Mouse (Mus musculus) brain, embryonic 14.5 days (tissue): ENCODE measurements around the gene App. TPM values are rescaled to one million over a fixed set of nuclear protein-coding genes. Genes with fewer than 3 reads are reported as not detected.

Source experiments
- DNase-seq: peaks from one replicate; pipeline ENCODE4 v3.0.0-alpha.2; 2011; ENCODE audit warnings: low read depth
- CTCF ChIP-seq: fragments of 200-500 bp; IDR thresholded peaks from 2 replicates; pipeline ENCODE4 v1.5.1; 2012; ENCODE audit warnings: inconsistent platforms, mild to moderate bottlenecking, moderate library complexity, borderline replicate concordance; ENCODE audit not compliant: insufficient read depth, insufficient read length; ENCODE audit errors: extremely low read depth
- POLR2A ChIP-seq: fragments of 200-500 bp; IDR thresholded peaks from 2 replicates; pipeline ENCODE4 v1.6.1; 2012; ENCODE audit warnings: mild to moderate bottlenecking, inconsistent platforms, borderline replicate concordance; ENCODE audit not compliant: poor library complexity, insufficient read depth, insufficient read length, severe bottlenecking; ENCODE audit errors: extremely low read depth
- polyA plus RNA-seq: library from polyadenylated mRNA; depleted of rRNA; stranded (reverse); fragments of >200 nt; gene quantifications from 2 replicates; pipeline ENCODE4 v1.2.3, GENCODE M21; 2012

The App gene
- polyA plus RNA-seq, 1 experiment: 485 TPM

DNA sequence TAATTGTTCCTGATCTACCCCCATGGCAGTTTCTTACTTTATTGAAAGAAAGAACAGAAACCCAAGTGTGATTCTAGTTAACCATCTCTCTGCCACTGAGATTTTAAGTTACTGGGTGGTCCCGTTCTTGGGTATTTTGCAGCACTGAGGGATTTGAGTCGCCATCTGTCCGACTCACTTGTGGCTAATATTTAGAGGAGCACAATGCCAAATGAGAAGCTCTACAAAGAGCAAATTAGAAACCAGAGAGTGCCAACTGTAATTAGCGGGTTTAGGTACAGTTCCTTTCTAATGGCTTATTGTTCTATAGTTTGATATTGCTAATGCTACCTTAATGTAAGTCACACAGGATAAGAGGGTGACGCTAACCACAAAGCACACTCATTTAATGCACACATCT is 161.4 kb downstream of the App start:
- no peak for TF ChIP-seq CTCF
- TF ChIP-seq POLR2A: no peak
- peak; percentile 72 for DNase-seq

- TF ChIP-seq CTCF (no peak), POLR2A (no peak)
- DNase-seq: peak; percentile 55
These were observed 162.9 kb downstream of the App start for GRCm38 (mm10) chr16:85010651-85011050.

- no peak for DNase-seq
- TF ChIP-seq POLR2A (no peak), CTCF (no peak)
These were observed 164.5 kb downstream of the App start for GRCm38 (mm10) chr16:85008866-85009645.

DNA sequence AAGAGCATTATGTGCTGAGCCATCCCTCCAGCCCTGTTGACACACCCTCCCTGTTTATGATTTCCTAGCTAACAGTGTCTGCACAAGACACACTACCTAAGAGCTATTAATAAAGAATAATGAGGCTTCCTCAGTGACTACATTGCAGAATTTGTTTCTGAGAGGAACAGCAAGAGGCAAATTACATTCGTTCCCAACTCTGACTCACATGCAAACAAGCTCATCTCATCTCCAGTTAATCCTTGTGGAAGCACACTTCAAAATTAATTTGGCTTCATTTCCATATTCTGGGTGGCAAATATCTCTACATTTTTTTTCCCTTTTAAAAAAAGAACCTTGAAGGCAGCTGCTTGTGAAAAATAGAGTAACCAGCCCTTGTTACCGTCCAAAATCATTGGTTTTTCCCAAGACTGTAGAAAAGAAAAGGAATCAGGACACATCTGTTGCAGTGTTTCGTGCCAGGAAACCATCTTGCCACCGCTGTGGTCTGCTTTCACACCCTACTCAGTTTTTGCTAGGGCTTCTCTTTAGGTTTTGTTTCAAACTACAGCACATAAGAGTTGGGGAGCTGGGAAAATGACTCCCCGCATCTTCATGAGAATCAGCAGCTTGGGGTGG is 171.5 kb downstream of the App start:
- TF ChIP-seq POLR2A: no peak
- TF ChIP-seq CTCF: no peak
- DNase-seq: peak; percentile 65

- DNase-seq: no peak
- no peak for TF ChIP-seq CTCF
- no peak for TF ChIP-seq POLR2A
These were observed 173.3 kb downstream of the App start for GRCm38 (mm10) chr16:85000304-85000703.

DNA sequence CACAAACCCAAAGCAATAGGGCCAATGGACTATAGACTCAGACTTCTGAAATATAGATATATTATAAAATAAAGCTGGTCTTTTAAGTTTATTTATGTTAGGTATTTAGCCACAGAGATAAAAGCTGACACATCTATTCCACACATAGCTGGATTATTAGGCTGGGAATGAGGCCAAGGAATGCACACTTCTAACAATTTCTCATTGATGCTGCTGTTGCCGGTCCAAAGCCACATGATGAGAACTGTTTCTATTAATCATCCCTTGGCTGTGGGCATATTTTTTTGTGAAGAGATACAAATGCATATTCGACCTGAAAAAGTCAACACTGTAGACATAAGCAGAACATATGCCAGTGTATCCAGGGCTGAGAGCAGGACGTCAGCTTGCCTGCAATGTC is 176.0 kb downstream of the App start:
- no peak for TF ChIP-seq CTCF
- TF ChIP-seq POLR2A: no peak
- DNase-seq: no peak

DNA sequence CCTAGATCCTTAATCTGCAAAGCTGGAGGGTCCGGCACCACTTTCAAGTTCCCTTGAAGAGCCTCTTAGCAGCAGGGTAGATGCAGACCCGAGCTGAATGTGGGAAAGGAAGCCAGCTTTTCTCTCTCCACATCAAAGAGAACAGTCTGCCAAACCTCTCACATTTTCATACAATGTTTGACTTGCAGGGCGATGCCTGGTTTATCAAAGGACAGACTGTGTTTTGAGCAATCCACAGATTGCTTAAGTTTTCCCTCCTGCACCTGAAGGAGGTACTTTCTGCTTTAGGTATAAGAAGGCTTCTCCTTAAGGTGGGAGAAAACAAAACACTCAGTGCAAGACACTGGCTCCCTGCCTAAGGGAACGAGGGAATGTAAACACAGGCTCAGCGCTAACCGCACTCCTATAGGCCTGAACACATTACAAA is 178.1 kb downstream of the App start:
- peak; percentile 58 for DNase-seq
- TF ChIP-seq CTCF: no peak
- no peak for TF ChIP-seq POLR2A

DNA sequence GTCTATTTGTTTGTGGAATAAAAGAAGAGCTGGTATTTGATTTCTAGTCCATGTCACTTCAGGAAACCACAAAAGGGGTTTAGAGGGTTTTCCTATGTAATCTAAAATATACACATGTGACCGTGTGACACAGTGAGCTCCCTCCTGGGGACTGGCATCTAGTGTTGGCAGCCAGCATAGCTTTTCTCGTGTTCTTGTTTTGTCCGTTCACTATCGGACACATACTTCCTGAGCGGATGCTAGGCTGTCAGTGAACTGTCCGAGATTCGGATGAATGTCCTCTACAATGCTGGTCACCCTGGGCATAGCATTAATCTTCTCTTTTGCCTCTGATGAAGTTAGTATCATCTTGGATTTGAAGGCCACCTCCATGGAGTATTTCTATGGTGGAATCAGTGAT is 180.7 kb downstream of the App start:
- no peak for DNase-seq
- TF ChIP-seq POLR2A (no peak), CTCF (no peak)

GRCm38 (mm10) chr16:84991011-84991410 is 182.6 kb downstream of the App start:
- no peak for DNase-seq
- TF ChIP-seq POLR2A (no peak), CTCF (no peak)

- no peak for TF ChIP-seq POLR2A
- TF ChIP-seq CTCF: no peak
- DNase-seq: no peak
These were observed 183.6 kb downstream of the App start for GRCm38 (mm10) chr16:84989938-84990337.

GRCm38 (mm10) chr16:84989476-84989875 is 184.1 kb downstream of the App start:
- peak; percentile 71 for DNase-seq
- TF ChIP-seq POLR2A: no peak
- no peak for TF ChIP-seq CTCF
